Mouse (Mus musculus) hindbrain, postnatal 0 days (tissue): ENCODE measurements around the gene OR5BS1P. TPM values are rescaled to one million over a fixed set of nuclear protein-coding genes. Genes with fewer than 3 reads are reported as not detected.
A peak's percentile ranks its signal among the peaks of the same experiment; 100 is the strongest.
"Not testable (repeated sequence)": the region's sequence is repeated elsewhere in the genome, so short reads cannot be mapped to it uniquely, and the experiment has no call there.

Source experiments
- ATAC-seq: fragments of 200-750 bp; cut with Nextera tagmentation; 2 replicates; pipeline ENCODE4 v1.8.0; 2017; ENCODE audit warnings: mild to moderate bottlenecking, moderate TSS enrichment, moderate library complexity
- DNase-seq: peaks from one replicate; pipeline ENCODE4 v3.0.0-alpha.2; 2015; ENCODE audit warnings: low spot score
- H3K27ac ChIP-seq: fragments of 300-500 bp; sonication (generic); 2 replicates; pipeline ENCODE4 v1.5.1; 2014; ENCODE audit warnings: mild to moderate bottlenecking
- H3K27me3 ChIP-seq: fragments of 300-500 bp; sonication (generic); 2 replicates; pipeline ENCODE4 v1.6.1; 2014; ENCODE audit warnings: low read length, mixed read lengths; ENCODE audit not compliant: insufficient read depth
- H3K36me3 ChIP-seq: fragments of 300-500 bp; sonication (generic); 2 replicates; pipeline ENCODE4 v1.6.1; 2014; ENCODE audit warnings: low read length, mixed read lengths; ENCODE audit not compliant: insufficient read depth
- H3K4me1 ChIP-seq: fragments of 300-500 bp; sonication (generic); 2 replicates; pipeline ENCODE4 v1.6.1; 2014; ENCODE audit warnings: antibody characterized with exemption, low read length, mixed read lengths; ENCODE audit not compliant: insufficient read depth
- H3K4me2 ChIP-seq: fragments of 300-500 bp; sonication (generic); 2 replicates; pipeline ENCODE4 v1.6.1; 2014; ENCODE audit warnings: low read depth, mild to moderate bottlenecking, low read length, moderate library complexity, mixed read lengths
- H3K4me3 ChIP-seq: fragments of 300-500 bp; sonication (generic); 2 replicates; pipeline ENCODE4 v1.5.1; 2014; ENCODE audit warnings: low read length
- H3K9ac ChIP-seq: fragments of 300-500 bp; sonication (generic); replicated peaks from 2 replicates; pipeline ENCODE4 v1.6.1; 2014; ENCODE audit warnings: mild to moderate bottlenecking, low read length, moderate library complexity, mixed read lengths
- H3K9me3 ChIP-seq: fragments of 300-500 bp; sonication (generic); 2 replicates; pipeline ENCODE4 v1.6.1; 2016; ENCODE audit warnings: low read length, mixed read lengths
- CTCF ChIP-seq: IDR thresholded peaks from 2 replicates; pipeline ENCODE4 v1.5.1; 2016; ENCODE audit warnings: antibody characterized with exemption, control low read depth, low read depth
- WGBS: fragments of 180-500 bp; shearing (Covaris S2); extraction: QIAGEN DNeasy Blood & Tissue Kit; methylation state at CpG from one replicate; pipeline ENCODE4 v1.1.7; 2014; 5-methylcytosine and 5-hydroxymethylcytosine counted together
- polyA plus RNA-seq: library from polyadenylated mRNA; unstranded; fragments of >200 nt; fragmentation: Nextera tagmentation; extraction: Ambion mirVana; gene quantifications from 2 replicates; pipeline ENCODE4 v1.2.1, GENCODE M21; 2015
- total RNA-seq: library from RNA; depleted of rRNA; stranded (reverse); fragments of >200 nt; gene quantifications from 2 replicates; pipeline ENCODE4 v1.2.3, GENCODE M21; 2014

Gene OR5BS1P
- total and polyA plus RNA-seq, 2 experiments from 2014 or later: not detected

GRCm38 (mm10) chr15:98511386-98511928 lies 41.8 kb downstream of the OR5BS1P start:
- no peak for ATAC-seq
- TF ChIP-seq CTCF: no peak

GRCm38 (mm10) chr15:98512232-98512631 lies 42.5 kb downstream of the OR5BS1P start:
- Histone ChIP-seq H3K27ac (no peak overlapping the region), H3K4me2 (no peak overlapping the region), H3K4me1 (no peaks in the 10 kb centered on the region), H3K4me3 (no peak overlapping the region), H3K36me3 (no peaks in the 10 kb centered on the region), H3K9ac (no peak overlapping the region), H3K27me3 (no peaks in the 10 kb centered on the region), H3K9me3 (no peaks in the 10 kb centered on the region)
- 58% methylated on average over 8 of the region's 8 CpGs for WGBS
- no peak for TF ChIP-seq CTCF
- ATAC-seq (no peak), DNase-seq (no peak)

More at GRCm38 (mm10) chr15:98511386-98511928, 41.8 kb downstream of the OR5BS1P start:
- H3K27ac ChIP-seq: no peak overlapping the region
- no peak overlapping the region for H3K9ac ChIP-seq
- no peaks in the 10 kb centered on the region for H3K9me3 ChIP-seq
- no peaks in the 10 kb centered on the region for H3K27me3 ChIP-seq
- peak overlapping the region; percentile 56 for H3K4me2 ChIP-seq
- no peaks in the 10 kb centered on the region for H3K4me1 ChIP-seq
- WGBS: 40% methylated on average over 13 of the region's 13 CpGs
- no peaks in the 10 kb centered on the region for H3K36me3 ChIP-seq
- no peak overlapping the region for H3K4me3 ChIP-seq
- no peak for DNase-seq

- H3K4me3 ChIP-seq: no peak overlapping the region
- H3K27ac ChIP-seq: no peak overlapping the region
- WGBS: 36% methylated on average over 17 of the region's 17 CpGs
- no peak overlapping the region for H3K4me2 ChIP-seq
- DNase-seq (peak; percentile 22), ATAC-seq (no peak)
- no peak for TF ChIP-seq CTCF
- H3K27me3 ChIP-seq: no peaks in the 10 kb centered on the region
- H3K9me3 ChIP-seq: no peaks in the 10 kb centered on the region
- H3K4me1 ChIP-seq: no peaks in the 10 kb centered on the region
- H3K9ac ChIP-seq: no peak overlapping the region
- 0 out of 2 replicates have a peak, but pooled peaks cover 1% of the 10 kb centered on the region for H3K36me3 ChIP-seq
Observed at GRCm38 (mm10) chr15:98512799-98513321, 43.2 kb downstream of the OR5BS1P start.

GRCm38 (mm10) chr15:98513676-98514075 lies 44.0 kb downstream of the OR5BS1P start:
- not testable (repeated sequence) for H3K4me1 ChIP-seq, DNase-seq, H3K27ac ChIP-seq, H3K27me3 ChIP-seq, H3K9me3 ChIP-seq, H3K4me3 ChIP-seq, ATAC-seq, H3K36me3 ChIP-seq, H3K4me2 ChIP-seq, H3K9ac ChIP-seq
- 61% methylated on average over 3 of the region's 3 CpGs for WGBS

- H3K27me3 ChIP-seq: no peaks in the 10 kb centered on the region
- no peak for ATAC-seq
- H3K36me3 ChIP-seq: peaks cover 5% of the 10 kb centered on the region; the same call in 1 of the 2 replicates
- no peak overlapping the region for H3K4me3 ChIP-seq
- no peak overlapping the region for H3K27ac ChIP-seq
- DNase-seq: no peak
- H3K9ac ChIP-seq: no peak overlapping the region
- H3K4me1 ChIP-seq: no peaks in the 10 kb centered on the region
- H3K4me2 ChIP-seq: no peak overlapping the region
- TF ChIP-seq CTCF: no peak
- 90% methylated on average over 8 of the region's 8 CpGs for whole genome bisulfite sequencing
- H3K9me3 ChIP-seq: no peaks in the 10 kb centered on the region
Observed at GRCm38 (mm10) chr15:98514146-98514545, 44.5 kb downstream of the OR5BS1P start.

- not testable (repeated sequence) for H3K27ac ChIP-seq, H3K4me3 ChIP-seq, H3K4me1 ChIP-seq, H3K4me2 ChIP-seq, H3K9ac ChIP-seq, H3K9me3 ChIP-seq, H3K27me3 ChIP-seq, DNase-seq, H3K36me3 ChIP-seq, ATAC-seq
- 87% methylated on average over 2 of the region's 2 CpGs for WGBS
Observed at GRCm38 (mm10) chr15:98514845-98515244, 45.1 kb downstream of the OR5BS1P start.
